ENCODE assay signal across 8 mouse cellular contexts in genomic region chr2:69778836-69779177, GRCm38 (mm10). TPM values are rescaled to one million over a fixed set of nuclear protein-coding genes. Genes with fewer than 3 reads are reported as not detected.
DNase-seq lines count a peak whose midpoint lies in the region.

No protein-coding gene starts in this region.

- DNase-seq in gastrocnemius, postnatal 10 days, result peak; percentile 14
- no peak for DNase-seq in gastrocnemius, postnatal 4 days (ENCODE audit: low spot score in 2 of 2)
- DNase-seq in 3T3-L1 (ENCODE audit: low read depth, low spot score), result peak; percentile 71
- peak; percentile 67 for DNase-seq in NIH3T3 (ENCODE audit: low read depth)
- DNase-seq in kidney, postnatal 36 days, result peak; percentile 52 to 77
- peak; percentile 52 to 70 for DNase-seq in thymus, postnatal 10 days (ENCODE audit: low spot score in 2 of 2)
- DNase-seq in gastrocnemius, postnatal 25 days, result no peak
- DNase-seq in right cerebral cortex, postnatal 36 days (ENCODE audit: low spot score in 2 of 2), result no peak

RNA-seq across cellular contexts. Expression of gene Ccdc173, which starts 10.6 kb away (rescaled TPM):
- under 1 TPM; 0.54 to 0.65 TPM for total RNA-seq in gastrocnemius, postnatal 10 days (2021)
- under 1 TPM; 0.83 to 0.88 TPM for total RNA-seq in gastrocnemius, postnatal 4 days (2021)
- total RNA-seq in gastrocnemius, postnatal 25 days (2021), result under 1 TPM; 0.43 TPM

RNA-seq across cellular contexts. Expression of gene Phospho2, which starts 10.6 kb away (rescaled TPM):
- 1 to 10 TPM; 8.6 to 8.9 TPM for total RNA-seq in gastrocnemius, postnatal 10 days (2021)
- 10 to 100 TPM in 1 of 2 experiments, 1 to 10 TPM in 1; 9.5 to 14.0 TPM for total RNA-seq in gastrocnemius, postnatal 4 days (2021)
- 10 to 100 TPM; 15.1 to 17.3 TPM for total RNA-seq in gastrocnemius, postnatal 25 days (2021)

RNA-seq across cellular contexts. Expression of gene Klhl23, which starts 42.9 kb away (rescaled TPM):
- 10 to 100 TPM; 19.8 to 20.9 TPM for total RNA-seq in gastrocnemius, postnatal 10 days (2021)
- total RNA-seq in gastrocnemius, postnatal 4 days (2021), result 10 to 100 TPM; 27.1 to 30.4 TPM
- 10 to 100 TPM; 14.1 to 19.0 TPM for total RNA-seq in gastrocnemius, postnatal 25 days (2021)

RNA-seq across cellular contexts. Expression of gene Ppig, which starts 56.5 kb away (rescaled TPM):
- 10 to 100 TPM; 36.9 to 41.6 TPM for total RNA-seq in gastrocnemius, postnatal 10 days (2021)
- total RNA-seq in gastrocnemius, postnatal 4 days (2021), result 10 to 100 TPM; 44.2 to 63.2 TPM
- total RNA-seq in gastrocnemius, postnatal 25 days (2021), result 10 to 100 TPM; 24.8 to 30.7 TPM

Comparison
In these comparisons a context has a peak if more than half of its experiments do, and no peak if none do; other contexts are left out.
1. DNase-seq: peak in gastrocnemius, postnatal 10 days (single experiment), 3T3-L1 (single experiment), NIH3T3 (single experiment), kidney, postnatal 36 days (2 of 2) and thymus, postnatal 10 days (2 of 2); none in gastrocnemius, postnatal 4 days (0 of 2), gastrocnemius, postnatal 25 days (single experiment) and right cerebral cortex, postnatal 36 days (0 of 2).